Mouse (Mus musculus): ENCODE measurements around the gene Ppp2ca.
A peak's percentile ranks its signal among the peaks of the same experiment; 100 is the strongest.
"Not testable (repeated sequence)": the region's sequence is repeated elsewhere in the genome, so short reads cannot be mapped to it uniquely, and the experiment has no call there.

The Ppp2ca gene

DNA sequence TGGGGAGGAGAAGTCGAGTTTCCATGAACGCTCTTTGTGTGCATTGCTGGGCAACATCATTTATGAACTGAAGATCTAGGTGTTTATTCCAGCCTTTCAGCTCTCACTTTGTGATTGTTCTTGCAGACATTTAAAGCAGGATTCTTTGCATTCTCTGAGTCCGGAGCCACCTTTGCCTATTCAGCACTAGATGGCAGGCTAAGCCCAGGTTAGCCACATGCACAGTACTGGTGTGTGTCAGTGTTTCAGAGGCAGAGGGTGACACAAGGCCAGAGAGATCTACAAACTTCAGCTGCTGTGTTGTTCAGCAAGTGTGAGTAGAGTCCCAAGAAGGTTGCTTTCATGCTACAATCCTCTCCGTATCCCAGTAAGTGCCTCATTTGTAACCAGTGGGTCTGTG lies 45.2 kb downstream of the Ppp2ca start:
- peak in 1 of 2 experiments; percentile 42 for DNase-seq (ENCODE audit: low spot score in 2 of 2)

- DNase-seq (ENCODE audit: low spot score in 2 of 2): not testable (repeated sequence)
These were observed 46.9 kb downstream of the Ppp2ca start, which contains the start of gene Olfr1373 for GRCm38 (mm10) chr11:52145428-52145827. Gene Olfr1373, minus strand, starts transcription at chr11:52145528.

GRCm38 (mm10) chr11:52163926-52164325 lies 65.4 kb downstream of the Ppp2ca start:
- DNase-seq (ENCODE audit: low spot score in 2 of 2): no peak

- no peak for DNase-seq (ENCODE audit: low spot score in 2 of 2)
These were observed 68.6 kb downstream of the Ppp2ca start for GRCm38 (mm10) chr11:52167126-52167525.

GRCm38 (mm10) chr11:52167901-52168302 lies 69.4 kb downstream of the Ppp2ca start:
- DNase-seq (ENCODE audit: low spot score in 2 of 2): not testable (repeated sequence)

- no peak for DNase-seq (ENCODE audit: low spot score in 2 of 2)
These were observed 70.0 kb downstream of the Ppp2ca start for GRCm38 (mm10) chr11:52168461-52168860.

All from urinary bladder, postnatal 4 days (tissue).